Mouse (Mus musculus) liver, embryonic 14.5 days (tissue): Measurements from ENCODE around the gene Sall1. TPM values are rescaled to one million over a fixed set of nuclear protein-coding genes. Genes with fewer than 3 reads are reported as not detected.

Source experiments
- ATAC-seq: fragments of 200-750 bp; cut with Nextera tagmentation; 2 replicates; pipeline ENCODE4 v1.8.0; 2017; ENCODE audit warnings: moderate number of reproducible peaks, mild to moderate bottlenecking, moderate library complexity; ENCODE audit not compliant: insufficient read depth
- DNase-seq, 3 experiments: peaks; one replicate each; pipeline ENCODE4 v3.0.0-alpha.2; 2012 to 2013; ENCODE audit warnings: low read depth in 3 of 3, low spot score in 3 of 3
- H3K27ac ChIP-seq: fragments of 300-500 bp; sonication (generic); 2 replicates; pipeline ENCODE4 v1.5.1; 2014; ENCODE audit warnings: moderate library complexity, mild to moderate bottlenecking, control low read depth, inconsistent platforms
- H3K27me3 ChIP-seq: fragments of 300-500 bp; sonication (generic); 2 replicates; pipeline ENCODE4 v1.6.1; 2014; ENCODE audit warnings: mild to moderate bottlenecking, low read length, moderate library complexity; ENCODE audit not compliant: control insufficient read depth, insufficient read depth
- H3K36me3 ChIP-seq: fragments of 300-500 bp; sonication (generic); replicated peaks from 2 replicates; pipeline ENCODE4 v1.6.1; 2014; ENCODE audit warnings: low read depth; ENCODE audit not compliant: control insufficient read depth, insufficient read depth
- H3K4me1 ChIP-seq, 2 experiments: fragments of 200-500 bp in 1 of 2; fragments of 300-500 bp in 1 of 2; sonication (generic) in 1 of 2; replicated peaks; 2 replicates each; pipeline ENCODE4 v1.6.1; 2012 to 2014; ENCODE audit warnings: antibody characterized with exemption in 1 of 2, inconsistent platforms in 1 of 2, low read length in 1 of 2; ENCODE audit not compliant: control insufficient read depth in 2 of 2, insufficient read depth in 2 of 2
- H3K4me2 ChIP-seq: fragments of 300-500 bp; sonication (generic); 2 replicates; pipeline ENCODE4 v1.6.1; 2014; ENCODE audit warnings: low read depth, mild to moderate bottlenecking, control low read depth, moderate library complexity
- H3K4me3 ChIP-seq, 2 experiments: fragments of 200-500 bp in 1 of 2; fragments of 300-500 bp in 1 of 2; sonication (generic) in 1 of 2; 2 replicates each; pipeline ENCODE4 v1.5.1; 2012 to 2014; ENCODE audit warnings: low read depth in 2 of 2, low read length in 2 of 2, mild to moderate bottlenecking in 2 of 2, control low read depth in 1 of 2, inconsistent platforms in 1 of 2, moderate library complexity in 1 of 2; ENCODE audit not compliant: insufficient read depth in 1 of 2
- H3K9ac ChIP-seq: fragments of 300-500 bp; sonication (generic); replicated peaks from 2 replicates; pipeline ENCODE4 v1.6.1; 2014; ENCODE audit warnings: mild to moderate bottlenecking, control low read depth, moderate library complexity
- H3K9me3 ChIP-seq: fragments of 300-500 bp; sonication (generic); 2 replicates; pipeline ENCODE4 v1.6.1; 2016; ENCODE audit warnings: low read length, mixed read lengths; ENCODE audit not compliant: control insufficient read depth
- CTCF ChIP-seq: IDR thresholded peaks from 2 replicates; pipeline ENCODE4 v1.5.1; 2016; ENCODE audit warnings: antibody characterized with exemption, low read depth, control low read depth
- EP300 ChIP-seq: IDR thresholded peaks from 2 replicates; pipeline ENCODE4 v1.6.1; 2016; ENCODE audit warnings: antibody characterized with exemption, low read depth
- WGBS: fragments of 180-500 bp; shearing (Covaris S2); extraction: QIAGEN DNeasy Blood & Tissue Kit; methylation state at CpG from one replicate; pipeline ENCODE4 v1.1.7; 2014; ENCODE audit not compliant: insufficient replicate concordance; 5-methylcytosine and 5-hydroxymethylcytosine counted together
- polyA plus RNA-seq, 2 experiments: library from polyadenylated mRNA; depleted of rRNA in 1 of 2; stranded (reverse) in 1 of 2; unstranded in 1 of 2; fragments of >200 nt; fragmentation: Nextera tagmentation in 1 of 2; extraction: Ambion mirVana in 1 of 2; gene quantifications; 2 replicates each; pipeline versions ENCODE4 v1.2.1 to v1.2.3; 2012 to 2014

The Sall1 gene
- polyA plus RNA-seq (2012; rRNA removed), result 1.6 and 1.7 TPM in 2 replicates
- polyA plus RNA-seq (2014; fragmentation: Nextera tagmentation; extraction: Ambion mirVana), result 1.0 and 1.1 TPM in 2 replicates

DNA sequence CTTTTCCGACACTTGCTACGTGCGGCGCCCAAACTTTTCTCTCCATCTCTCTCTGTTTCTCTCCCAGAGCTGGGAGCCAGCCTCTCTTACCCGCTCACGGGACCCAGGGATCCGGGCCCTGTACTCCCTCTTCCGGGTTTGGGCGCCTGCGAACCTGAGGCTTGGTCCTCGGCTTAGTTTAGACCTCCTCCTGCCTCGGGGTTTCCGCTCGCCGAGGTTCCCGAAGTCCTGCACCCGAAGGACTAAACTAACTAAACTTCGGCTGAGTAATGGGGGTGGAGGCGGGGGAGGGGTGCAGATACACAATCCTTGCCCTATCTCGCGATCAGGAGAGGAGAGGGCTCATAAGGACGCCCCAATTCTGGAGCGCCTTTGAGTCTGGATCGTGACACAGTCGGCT, at the start of gene Sall1:
Gene Sall1 (minus strand): TSS at position 223 of the 400 bp plus-strand sequence.
- Histone ChIP-seq H3K27me3 (peaks cover 90% of the 10 kb centered on the region), H3K36me3 (no peaks in the 10 kb centered on the region), H3K9ac (no peak within 1 kb of the TSS), H3K27ac (no peak within 1 kb of the TSS), H3K9me3 (no peaks in the 10 kb centered on the region), H3K4me1 (no peaks in the 10 kb centered on the region), H3K4me3 (peak within 1 kb of the TSS; percentile 40 to 42), H3K4me2 (peak within 1 kb of the TSS; percentile 49)
- WGBS, result 0% methylated on average over 25 of the region's 25 CpGs
- ATAC-seq, result no peak
- no peak for DNase-seq
- TF ChIP-seq CTCF, result no peak
- TF ChIP-seq EP300, result no peak

DNA sequence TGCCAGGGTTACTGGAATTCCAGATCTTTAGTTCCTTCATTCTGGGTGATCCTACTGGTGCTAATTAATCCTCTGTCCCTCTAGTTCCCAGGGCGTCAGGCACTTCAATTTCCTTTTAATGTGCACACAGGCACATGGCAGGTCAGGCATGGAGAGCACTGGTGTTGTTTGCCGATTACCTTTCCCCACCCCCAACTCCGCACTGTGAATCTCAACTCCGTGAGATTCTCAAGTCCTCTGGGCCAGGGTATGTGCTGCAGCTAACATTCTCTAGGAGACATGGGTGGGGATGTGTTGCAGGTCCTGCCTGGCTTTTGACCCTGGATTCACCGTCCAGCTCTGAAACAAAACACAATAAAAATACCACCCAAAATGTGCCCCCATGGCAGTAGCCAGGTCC, 46.0 kb upstream of the Sall1 start:
- WGBS, result 36% methylated on average over 5 of the region's 5 CpGs
- TF ChIP-seq CTCF, result no peak
- TF ChIP-seq EP300, result no peak

DNA sequence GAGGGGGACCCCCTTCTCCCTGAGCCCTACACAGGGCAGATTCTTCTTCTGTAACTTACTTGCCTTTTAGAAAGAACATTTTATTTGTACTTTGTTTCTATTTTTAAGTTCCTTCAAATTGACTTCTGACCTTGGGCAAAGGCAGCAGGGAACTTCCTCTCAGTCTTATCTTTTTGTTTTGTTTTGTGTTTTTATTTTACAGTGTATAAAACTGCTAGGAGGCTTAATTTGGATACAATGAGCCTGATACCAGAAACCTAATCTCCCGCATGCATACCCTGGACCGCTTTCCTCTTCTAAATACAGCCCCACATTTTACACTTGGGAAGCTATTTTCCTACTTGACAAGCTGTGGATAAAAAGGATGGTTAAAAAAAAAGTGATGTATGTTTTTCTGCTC, 35.2 kb upstream of the Sall1 start:
- Histone ChIP-seq H3K9ac (no peak overlapping the region), H3K27ac (no peak overlapping the region), H3K27me3 (no peaks in the 10 kb centered on the region), H3K4me1 (no peaks in the 10 kb centered on the region), H3K4me3 (no peak overlapping the region), H3K4me2 (no peak overlapping the region), H3K9me3 (no peaks in the 10 kb centered on the region), H3K36me3 (no peaks in the 10 kb centered on the region)
- TF ChIP-seq CTCF (no peak), EP300 (no peak)
- DNase-seq (no peak), ATAC-seq (no peak)
- WGBS, result 72% methylated on average over 2 of the region's 2 CpGs

More for the DNA sequence above, 46.0 kb upstream of the Sall1 start:
- ATAC-seq (no peak), DNase-seq (no peak)
- Histone ChIP-seq H3K4me1 (no peaks in the 10 kb centered on the region), H3K4me2 (no peak overlapping the region), H3K36me3 (no peaks in the 10 kb centered on the region), H3K27me3 (no peaks in the 10 kb centered on the region), H3K9me3 (no peaks in the 10 kb centered on the region), H3K27ac (no peak overlapping the region), H3K4me3 (no peak overlapping the region), H3K9ac (no peak overlapping the region)

DNA sequence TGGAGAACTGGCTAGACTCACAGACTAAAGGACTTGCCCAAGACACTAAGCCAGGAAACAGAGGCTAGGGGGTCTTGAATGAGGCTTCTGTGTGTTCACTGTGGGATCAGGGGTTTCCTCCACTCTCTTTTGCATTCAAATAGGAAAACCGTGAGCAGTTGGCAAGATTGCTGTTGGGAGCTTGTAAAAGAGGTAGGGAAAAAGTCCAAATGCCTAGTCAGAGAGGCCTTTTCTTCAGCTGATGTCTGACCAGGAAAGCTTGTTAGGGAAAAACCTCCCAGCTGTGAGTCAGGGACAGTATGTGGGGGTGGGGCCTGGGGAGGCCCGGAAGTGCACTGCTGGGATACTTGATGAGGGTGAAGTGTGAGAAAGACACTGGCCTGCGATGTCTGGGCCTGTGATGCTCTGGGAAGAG, 29.0 kb upstream of the Sall1 start:
- 20% methylated on average over 3 of the region's 3 CpGs for WGBS
- Histone ChIP-seq H3K4me3 (no peak overlapping the region), H3K9me3 (no peaks in the 10 kb centered on the region), H3K36me3 (no peaks in the 10 kb centered on the region), H3K4me2 (no peak overlapping the region), H3K9ac (no peak overlapping the region), H3K27me3 (no peaks in the 10 kb centered on the region), H3K27ac (no peak overlapping the region), H3K4me1 (no peaks in the 10 kb centered on the region)
- ATAC-seq (no peak), DNase-seq (no peak)
- no peak for TF ChIP-seq EP300
- no peak for TF ChIP-seq CTCF

DNA sequence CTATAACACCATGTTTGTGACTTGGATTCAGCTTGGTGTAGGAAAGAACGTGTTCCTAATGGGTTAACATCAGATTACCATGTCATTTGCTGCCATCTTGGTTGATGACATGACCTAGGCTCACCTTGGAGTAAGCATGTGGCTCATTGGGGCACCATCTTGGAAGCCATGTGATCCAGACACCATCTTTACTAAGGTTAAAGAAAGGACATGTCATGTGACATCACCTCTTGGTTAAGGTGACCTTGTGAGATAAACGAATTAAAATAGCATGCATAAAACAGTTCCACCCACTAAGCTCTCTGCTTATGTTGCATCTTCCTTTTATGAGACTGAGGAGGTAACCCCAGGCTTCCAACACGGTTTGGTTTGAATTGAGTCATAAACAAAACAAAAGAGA, 23.5 kb upstream of the Sall1 start:
- TF ChIP-seq EP300, result no peak
- TF ChIP-seq CTCF, result no peak
- H3K27ac ChIP-seq, result no peak overlapping the region
- no peak overlapping the region for H3K4me3 ChIP-seq
- DNase-seq (no peak), ATAC-seq (no peak)
- H3K27me3 ChIP-seq, result no peaks in the 10 kb centered on the region
- 50% methylated on average over 3 of the region's 3 CpGs for WGBS
- H3K4me2 ChIP-seq, result no peak overlapping the region
- no peaks in the 10 kb centered on the region for H3K9me3 ChIP-seq
- H3K9ac ChIP-seq, result no peak overlapping the region
- no peaks in the 10 kb centered on the region for H3K36me3 ChIP-seq
- H3K4me1 ChIP-seq, result no peaks in the 10 kb centered on the region
